Mouse (Mus musculus): Measurements from ENCODE around the gene Ccdc51. TPM values are rescaled to one million over a fixed set of nuclear protein-coding genes. Genes with fewer than 3 reads are reported as not detected.

Gene Ccdc51
- polyA plus RNA-seq, 1 experiment = 1.6 TPM

GRCm38 (mm10) chr9:109114276-109114675 is 32.0 kb downstream of the Ccdc51 start:
- H3K4me3 ChIP-seq (ENCODE audit: control insufficient read depth, low read depth, low read length) = no peak overlapping the region
- no peak overlapping the region for H3K27ac ChIP-seq (ENCODE audit: control insufficient read depth, insufficient read depth, low read depth, low read length)
- H3K27me3 ChIP-seq (ENCODE audit: control insufficient read depth, insufficient read depth, low read length) = no peaks in the 10 kb centered on the region
- TF ChIP-seq CTCF (IDR thresholded peaks at IDR 0.05; ENCODE audit: control insufficient read depth, insufficient read depth, insufficient replicate concordance, low read depth, low read length) (no peak), POLR2A (IDR thresholded peaks at IDR 0.05; ENCODE audit: control insufficient read depth, low read depth, low read length) (no peak)
- H3K36me3 ChIP-seq (ENCODE audit: control insufficient read depth, insufficient read depth, low read length) = no peaks in the 10 kb centered on the region
- H3K4me1 ChIP-seq (ENCODE audit: control insufficient read depth, insufficient read depth, low read length) = no peaks in the 10 kb centered on the region

GRCm38 (mm10) chr9:109114871-109115270 is 32.6 kb downstream of the Ccdc51 start:
- Histone ChIP-seq H3K4me1 (ENCODE audit: control insufficient read depth, insufficient read depth, low read length) (no peaks in the 10 kb centered on the region), H3K27ac (ENCODE audit: control insufficient read depth, insufficient read depth, low read depth, low read length) (no peak overlapping the region), H3K4me3 (ENCODE audit: control insufficient read depth, low read depth, low read length) (no peak overlapping the region), H3K36me3 (ENCODE audit: control insufficient read depth, insufficient read depth, low read length) (no peaks in the 10 kb centered on the region), H3K27me3 (ENCODE audit: control insufficient read depth, insufficient read depth, low read length) (no peaks in the 10 kb centered on the region)
- TF ChIP-seq CTCF (IDR thresholded peaks at IDR 0.05; ENCODE audit: control insufficient read depth, insufficient read depth, insufficient replicate concordance, low read depth, low read length) = no peak
- no peak for TF ChIP-seq POLR2A (IDR thresholded peaks at IDR 0.05; ENCODE audit: control insufficient read depth, low read depth, low read length)

GRCm38 (mm10) chr9:109116205-109116604 is 33.9 kb downstream of the Ccdc51 start:
- no peak for TF ChIP-seq POLR2A (IDR thresholded peaks at IDR 0.05; ENCODE audit: control insufficient read depth, low read depth, low read length)
- no peak for TF ChIP-seq CTCF (IDR thresholded peaks at IDR 0.05; ENCODE audit: control insufficient read depth, insufficient read depth, insufficient replicate concordance, low read depth, low read length)
- no peaks in the 10 kb centered on the region for H3K4me1 ChIP-seq (ENCODE audit: control insufficient read depth, insufficient read depth, low read length)
- H3K4me3 ChIP-seq (ENCODE audit: control insufficient read depth, low read depth, low read length) = no peak overlapping the region
- no peaks in the 10 kb centered on the region for H3K27me3 ChIP-seq (ENCODE audit: control insufficient read depth, insufficient read depth, low read length)
- H3K36me3 ChIP-seq (ENCODE audit: control insufficient read depth, insufficient read depth, low read length) = no peaks in the 10 kb centered on the region
- no peak overlapping the region for H3K27ac ChIP-seq (ENCODE audit: control insufficient read depth, insufficient read depth, low read depth, low read length)

GRCm38 (mm10) chr9:109118106-109118505 is 35.8 kb downstream of the Ccdc51 start:
- H3K36me3 ChIP-seq (ENCODE audit: control insufficient read depth, insufficient read depth, low read length) = no peaks in the 10 kb centered on the region
- H3K4me3 ChIP-seq (ENCODE audit: control insufficient read depth, low read depth, low read length) = no peak overlapping the region
- no peaks in the 10 kb centered on the region for H3K4me1 ChIP-seq (ENCODE audit: control insufficient read depth, insufficient read depth, low read length)
- H3K27me3 ChIP-seq (ENCODE audit: control insufficient read depth, insufficient read depth, low read length) = no peaks in the 10 kb centered on the region
- no peak overlapping the region for H3K27ac ChIP-seq (ENCODE audit: control insufficient read depth, insufficient read depth, low read depth, low read length)
- TF ChIP-seq POLR2A (IDR thresholded peaks at IDR 0.05; ENCODE audit: control insufficient read depth, low read depth, low read length) (no peak), CTCF (IDR thresholded peaks at IDR 0.05; ENCODE audit: control insufficient read depth, insufficient read depth, insufficient replicate concordance, low read depth, low read length) (no peak)

GRCm38 (mm10) chr9:109119571-109119970 is 37.3 kb downstream of the Ccdc51 start:
- TF ChIP-seq POLR2A (IDR thresholded peaks at IDR 0.05; ENCODE audit: control insufficient read depth, low read depth, low read length) = no peak
- TF ChIP-seq CTCF (IDR thresholded peaks at IDR 0.05; ENCODE audit: control insufficient read depth, insufficient read depth, insufficient replicate concordance, low read depth, low read length) = no peak
- Histone ChIP-seq H3K27ac (ENCODE audit: control insufficient read depth, insufficient read depth, low read depth, low read length) (no peak overlapping the region), H3K36me3 (ENCODE audit: control insufficient read depth, insufficient read depth, low read length) (no peaks in the 10 kb centered on the region), H3K4me1 (ENCODE audit: control insufficient read depth, insufficient read depth, low read length) (no peaks in the 10 kb centered on the region), H3K4me3 (ENCODE audit: control insufficient read depth, low read depth, low read length) (no peak overlapping the region), H3K27me3 (ENCODE audit: control insufficient read depth, insufficient read depth, low read length) (no peaks in the 10 kb centered on the region)

GRCm38 (mm10) chr9:109120956-109121355 is 38.7 kb downstream of the Ccdc51 start:
- Histone ChIP-seq H3K27me3 (ENCODE audit: control insufficient read depth, insufficient read depth, low read length) (no peaks in the 10 kb centered on the region), H3K4me1 (ENCODE audit: control insufficient read depth, insufficient read depth, low read length) (no peaks in the 10 kb centered on the region), H3K27ac (ENCODE audit: control insufficient read depth, insufficient read depth, low read depth, low read length) (no peak overlapping the region), H3K4me3 (ENCODE audit: control insufficient read depth, low read depth, low read length) (no peak overlapping the region), H3K36me3 (ENCODE audit: control insufficient read depth, insufficient read depth, low read length) (no peaks in the 10 kb centered on the region)
- TF ChIP-seq CTCF (IDR thresholded peaks at IDR 0.05; ENCODE audit: control insufficient read depth, insufficient read depth, insufficient replicate concordance, low read depth, low read length) = no peak
- no peak for TF ChIP-seq POLR2A (IDR thresholded peaks at IDR 0.05; ENCODE audit: control insufficient read depth, low read depth, low read length)

GRCm38 (mm10) chr9:109122553-109123085 is 40.3 kb downstream of the Ccdc51 start:
- Histone ChIP-seq H3K4me3 (ENCODE audit: control insufficient read depth, low read depth, low read length) (no peak overlapping the region), H3K4me1 (ENCODE audit: control insufficient read depth, insufficient read depth, low read length) (no peaks in the 10 kb centered on the region), H3K27me3 (ENCODE audit: control insufficient read depth, insufficient read depth, low read length) (no peaks in the 10 kb centered on the region), H3K36me3 (ENCODE audit: control insufficient read depth, insufficient read depth, low read length) (no peaks in the 10 kb centered on the region), H3K27ac (ENCODE audit: control insufficient read depth, insufficient read depth, low read depth, low read length) (no peak overlapping the region)
- TF ChIP-seq POLR2A (IDR thresholded peaks at IDR 0.05; ENCODE audit: control insufficient read depth, low read depth, low read length) (no peak), CTCF (IDR thresholded peaks at IDR 0.05; ENCODE audit: control insufficient read depth, insufficient read depth, insufficient replicate concordance, low read depth, low read length) (no peak)

- Histone ChIP-seq H3K4me1 (ENCODE audit: control insufficient read depth, insufficient read depth, low read length) (no peaks in the 10 kb centered on the region), H3K4me3 (ENCODE audit: control insufficient read depth, low read depth, low read length) (no peak overlapping the region), H3K27me3 (ENCODE audit: control insufficient read depth, insufficient read depth, low read length) (no peaks in the 10 kb centered on the region), H3K36me3 (ENCODE audit: control insufficient read depth, insufficient read depth, low read length) (no peaks in the 10 kb centered on the region), H3K27ac (ENCODE audit: control insufficient read depth, insufficient read depth, low read depth, low read length) (no peak overlapping the region)
- TF ChIP-seq CTCF (IDR thresholded peaks at IDR 0.05; ENCODE audit: control insufficient read depth, insufficient read depth, insufficient replicate concordance, low read depth, low read length) = no peak
- no peak for TF ChIP-seq POLR2A (IDR thresholded peaks at IDR 0.05; ENCODE audit: control insufficient read depth, low read depth, low read length)
Measured at GRCm38 (mm10) chr9:109123266-109123665, 41.0 kb downstream of the Ccdc51 start.
